Mouse (Mus musculus): ENCODE results near the gene Adam12. TPM values are rescaled to one million over a fixed set of nuclear protein-coding genes. Genes with fewer than 3 reads are reported as not detected.

Adam12 gene
- total RNA-seq, 2 experiments from 2014 or later, result 14.3 to 15.3 TPM

DNA sequence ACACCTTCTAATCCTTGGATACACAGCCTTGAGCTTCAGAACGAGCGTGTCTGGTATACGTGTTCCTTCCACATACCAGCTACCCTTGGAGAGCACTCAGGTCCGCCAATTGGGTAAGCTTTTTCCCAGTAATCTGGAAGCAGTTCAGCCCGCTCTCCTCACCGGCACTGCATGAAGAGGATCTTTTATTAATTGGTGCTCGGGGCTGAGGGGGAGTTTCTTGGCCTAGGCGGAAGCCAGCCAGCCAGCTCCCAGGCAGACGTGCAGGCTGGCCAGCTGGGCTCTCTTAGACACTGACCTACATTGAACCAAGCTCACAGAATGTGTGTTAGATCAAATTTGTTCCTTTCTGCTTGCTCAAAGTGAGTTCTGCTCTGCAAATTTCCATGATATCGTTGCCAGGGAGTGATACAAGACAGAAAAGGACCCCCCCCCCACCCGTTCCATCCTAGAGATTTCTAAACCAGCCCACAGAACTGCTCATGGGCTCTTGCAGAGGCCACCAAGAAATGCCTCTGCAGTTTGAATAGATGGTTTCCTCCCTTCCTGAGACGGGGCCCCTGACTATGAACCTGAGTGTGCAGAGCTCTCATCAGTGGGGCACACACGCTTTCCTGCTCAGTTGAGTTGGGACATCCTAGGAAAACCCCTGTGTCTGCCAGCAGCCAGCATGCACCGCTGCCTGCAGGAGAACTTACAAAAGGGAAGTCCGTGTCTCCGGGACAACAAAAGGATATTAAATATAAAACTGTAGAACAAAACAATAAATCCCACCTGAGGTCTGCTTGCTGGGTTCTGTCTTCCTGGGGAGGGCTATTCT, 205.5 kb downstream of the Adam12 start:
- intact Hi-C loops (cut with DNase I), result no loop called here
- DNase-seq, result peak; percentile 75

DNA sequence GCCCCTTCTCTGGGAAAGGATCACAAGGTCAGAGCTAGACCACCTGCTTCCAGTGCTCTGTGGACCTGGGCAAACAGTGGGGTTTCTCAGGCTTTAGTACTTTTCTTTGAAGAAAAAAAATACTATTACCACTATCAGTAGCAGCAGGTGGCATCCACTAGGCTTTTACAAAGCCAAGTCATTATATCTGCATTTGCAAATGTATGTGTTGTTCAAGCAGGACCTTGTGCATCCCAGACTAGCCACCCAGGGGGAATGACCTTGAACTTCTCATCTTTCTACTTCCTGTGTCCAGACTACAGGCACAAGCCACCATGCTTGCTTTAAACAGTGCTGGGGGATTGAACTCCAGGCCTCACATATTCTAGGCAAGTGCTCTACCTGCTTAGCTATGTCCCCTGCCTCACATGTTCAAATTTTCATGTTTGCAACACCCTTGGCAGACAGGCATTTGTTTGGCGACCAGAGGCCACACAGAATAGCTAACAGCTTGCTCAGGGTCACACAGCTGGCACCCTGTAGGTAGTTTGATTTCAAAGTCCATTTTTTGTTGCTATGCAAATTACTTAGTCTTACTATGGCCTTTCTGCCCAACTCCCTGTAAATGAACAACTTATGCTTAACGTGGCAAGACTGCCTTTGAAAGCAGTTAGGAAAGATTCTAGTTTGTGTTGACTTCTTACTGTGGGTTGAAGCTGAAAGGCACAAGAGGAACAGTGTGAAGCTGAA, 209.6 kb downstream of the Adam12 start:
- DNase-seq, result no peak
- intact Hi-C loops (cut with DNase I), result no loop called here

DNA sequence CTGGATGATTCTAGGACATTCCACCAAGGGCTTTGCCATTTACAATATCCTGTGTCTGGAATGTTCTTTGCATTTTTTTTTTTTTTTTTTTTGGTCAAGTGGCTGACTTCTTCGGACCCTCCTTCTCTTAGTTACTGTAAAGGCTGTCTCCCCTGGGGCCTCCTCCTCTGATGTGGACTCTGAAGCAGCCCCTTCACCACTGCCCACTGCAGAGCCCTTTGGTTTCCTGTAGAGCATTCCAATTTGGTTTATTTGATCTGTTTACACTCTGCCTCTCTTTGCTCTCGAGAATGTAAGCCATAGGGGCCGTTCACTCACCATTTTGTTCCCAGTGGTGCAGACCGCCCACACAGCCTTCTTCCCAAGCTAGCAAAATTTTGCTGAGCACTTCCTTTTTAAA, 216.7 kb downstream of the Adam12 start:
- intact Hi-C loops (cut with DNase I), result no loop called here
- no peak for DNase-seq

DNA sequence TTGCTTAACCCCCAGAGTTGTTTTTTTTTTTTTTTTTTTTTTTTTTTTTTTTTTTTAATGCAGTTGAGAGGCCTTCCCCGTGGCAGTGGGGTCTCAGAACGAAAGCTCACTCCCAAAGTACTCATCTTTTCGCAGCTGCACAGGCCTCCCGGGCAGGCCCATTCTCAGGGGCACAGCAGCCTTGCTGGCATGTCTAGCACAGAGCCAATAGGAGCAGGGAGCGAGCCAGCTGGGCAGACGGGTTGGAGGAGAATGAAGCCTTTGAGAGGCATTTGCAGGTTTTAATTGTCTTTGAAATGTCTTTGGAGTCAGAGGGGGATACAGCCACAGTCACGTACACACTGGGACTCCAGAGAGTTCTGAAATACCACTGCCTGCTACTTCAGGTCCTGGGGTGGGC, 217.2 kb downstream of the Adam12 start:
- DNase-seq, result peak; percentile 16
- intact Hi-C loops (cut with DNase I), result no loop called here

DNA sequence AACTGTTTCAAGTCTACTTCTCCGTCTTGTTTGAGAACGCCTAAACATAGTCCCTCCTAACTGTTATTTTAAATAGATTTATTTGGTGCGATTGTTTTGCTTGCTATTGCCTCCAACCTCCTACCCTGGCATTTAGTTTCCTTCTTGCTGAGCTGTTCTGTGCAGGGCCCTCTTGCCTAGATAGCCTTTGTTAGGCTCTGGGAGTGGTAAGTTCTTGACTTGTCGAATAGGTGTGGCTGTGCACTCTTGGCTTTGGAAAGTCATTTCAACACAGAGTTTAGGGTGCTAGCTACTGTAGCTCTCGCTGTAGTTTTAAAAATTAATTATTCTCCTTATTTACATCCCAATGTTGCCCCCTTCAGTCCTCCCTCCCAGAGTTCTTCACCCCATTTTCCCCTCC, 222.8 kb downstream of the Adam12 start:
- DNase-seq, result no peak
- intact Hi-C loops (cut with DNase I), result no loop called here

DNA sequence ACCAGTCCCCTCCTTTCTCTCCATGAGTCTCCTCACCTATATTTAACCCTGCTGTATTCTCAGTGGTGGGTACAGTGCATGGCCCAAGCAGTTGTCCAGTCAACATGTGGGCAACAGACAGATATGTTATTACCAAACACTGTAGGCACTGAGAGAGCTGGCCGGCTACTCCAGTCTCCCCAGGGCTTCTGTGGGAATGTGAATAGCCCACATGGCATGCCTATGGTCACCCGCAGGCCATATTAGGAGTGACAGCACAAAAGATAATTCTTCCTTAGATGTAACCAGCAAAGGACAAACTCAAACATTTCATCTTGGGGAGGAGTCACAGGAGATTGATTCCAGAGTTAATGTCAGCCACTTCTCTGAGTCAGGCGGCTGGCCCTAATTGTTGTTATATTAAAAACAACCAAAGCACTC, 224.0 kb downstream of the Adam12 start:
- intact Hi-C loops (cut with DNase I), result no loop called here

DNA sequence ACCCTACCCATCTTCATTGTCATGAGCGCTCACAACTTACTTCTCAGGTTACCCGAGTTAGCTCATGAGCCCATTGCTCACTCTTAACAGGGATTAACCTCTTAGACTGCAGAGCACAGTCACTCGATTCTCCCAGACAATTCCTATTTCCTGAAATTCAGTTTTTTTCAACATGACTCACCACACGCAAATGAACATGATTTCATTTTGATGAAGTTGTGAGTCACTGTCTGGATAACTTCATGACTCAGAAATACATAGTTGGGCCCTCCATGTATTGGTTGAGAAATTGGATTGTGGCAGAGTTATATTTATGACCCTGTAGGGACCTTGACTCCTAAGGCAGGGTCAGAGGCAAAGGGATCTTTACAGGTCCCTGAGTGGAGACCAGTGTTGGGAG, 230.4 kb downstream of the Adam12 start:
- no peak for DNase-seq
- intact Hi-C loops (cut with DNase I), result no loop called here

More for the DNA sequence above, 224.0 kb downstream of the Adam12 start:
- no peak for DNase-seq

DNA sequence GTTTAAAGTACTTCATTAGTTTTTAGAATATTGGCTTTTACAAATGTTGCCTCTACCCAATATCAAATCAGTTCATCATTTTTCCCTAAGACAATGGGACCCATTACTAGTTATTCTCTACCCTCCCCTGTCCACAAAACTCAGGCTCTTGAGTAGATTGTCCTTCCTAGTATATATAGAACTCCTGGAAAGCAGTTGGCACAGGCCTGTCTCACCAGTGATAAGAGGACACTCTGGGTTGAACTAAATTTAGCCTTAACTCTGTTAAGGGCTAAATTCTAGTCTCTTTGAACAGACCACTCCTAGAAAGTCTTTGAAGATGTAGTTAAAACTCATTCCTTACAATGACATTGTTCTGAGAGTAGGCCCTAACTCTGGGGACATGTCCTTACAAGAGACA, 241.0 kb downstream of the Adam12 start:
- DNase-seq, result no peak
- intact Hi-C loops (cut with DNase I), result no loop called here

DNA sequence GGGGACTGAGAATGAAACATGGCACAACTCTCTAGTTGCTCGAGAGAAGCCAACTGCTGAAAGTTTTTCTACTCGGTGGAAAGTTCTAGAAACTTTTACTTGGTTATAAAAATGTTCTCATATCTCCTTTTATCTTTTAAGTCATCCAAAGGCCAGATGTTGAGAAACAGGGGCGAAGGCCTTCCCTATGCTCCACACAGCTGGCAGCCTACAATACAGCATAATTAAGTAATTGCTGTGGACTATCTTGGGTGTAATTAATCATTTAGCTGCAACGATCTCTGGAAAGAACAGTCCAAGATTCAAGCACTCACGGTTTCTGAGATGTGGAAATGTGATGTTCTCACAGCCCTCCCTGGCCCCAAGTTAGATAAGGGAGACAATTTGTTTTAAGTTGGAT, 243.6 kb downstream of the Adam12 start:
- DNase-seq, result no peak

DNA sequence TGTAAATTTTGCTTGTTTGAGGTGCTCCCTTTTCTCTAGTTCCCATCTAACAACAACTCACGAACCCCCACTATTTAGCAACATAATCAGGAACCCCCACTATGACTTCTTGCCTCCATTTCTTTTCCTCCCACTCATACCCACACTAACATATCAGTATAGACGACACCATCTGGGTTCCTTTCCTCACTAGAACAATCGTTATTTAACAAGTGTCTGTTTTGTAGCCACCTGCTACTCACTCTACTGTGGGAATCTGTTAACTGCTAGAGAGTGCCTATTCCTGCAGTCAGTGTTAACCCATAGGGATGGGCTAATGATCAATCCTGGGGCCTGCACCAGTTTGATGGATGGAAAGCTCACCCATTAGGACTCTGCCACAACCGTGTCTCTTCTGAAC, 245.7 kb downstream of the Adam12 start:
- no peak for DNase-seq
- intact Hi-C loops (cut with DNase I), result no loop called here

More for the DNA sequence above, 243.6 kb downstream of the Adam12 start:
- intact Hi-C loops (cut with DNase I), result no loop called here

DNA sequence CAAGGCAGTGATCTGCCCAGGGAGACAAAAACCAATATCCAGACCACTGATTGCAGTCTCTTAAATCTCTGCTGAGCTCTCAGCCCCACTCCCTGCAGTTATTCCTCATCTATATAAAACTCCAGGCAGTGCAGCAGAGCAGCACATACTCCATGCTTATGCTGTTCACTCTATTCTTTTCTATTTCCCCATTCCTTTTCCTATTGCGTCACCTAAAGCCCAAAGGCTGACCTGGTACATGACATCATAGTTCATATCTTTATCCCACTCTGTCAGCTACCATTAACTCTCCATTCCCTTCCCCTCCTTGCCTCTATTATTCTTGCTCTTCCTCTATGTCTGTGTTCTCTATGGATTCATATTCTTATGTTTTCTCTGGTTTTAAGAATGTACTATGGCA, 246.3 kb downstream of the Adam12 start:
- intact Hi-C loops (cut with DNase I), result no loop called here
- no peak for DNase-seq

DNA sequence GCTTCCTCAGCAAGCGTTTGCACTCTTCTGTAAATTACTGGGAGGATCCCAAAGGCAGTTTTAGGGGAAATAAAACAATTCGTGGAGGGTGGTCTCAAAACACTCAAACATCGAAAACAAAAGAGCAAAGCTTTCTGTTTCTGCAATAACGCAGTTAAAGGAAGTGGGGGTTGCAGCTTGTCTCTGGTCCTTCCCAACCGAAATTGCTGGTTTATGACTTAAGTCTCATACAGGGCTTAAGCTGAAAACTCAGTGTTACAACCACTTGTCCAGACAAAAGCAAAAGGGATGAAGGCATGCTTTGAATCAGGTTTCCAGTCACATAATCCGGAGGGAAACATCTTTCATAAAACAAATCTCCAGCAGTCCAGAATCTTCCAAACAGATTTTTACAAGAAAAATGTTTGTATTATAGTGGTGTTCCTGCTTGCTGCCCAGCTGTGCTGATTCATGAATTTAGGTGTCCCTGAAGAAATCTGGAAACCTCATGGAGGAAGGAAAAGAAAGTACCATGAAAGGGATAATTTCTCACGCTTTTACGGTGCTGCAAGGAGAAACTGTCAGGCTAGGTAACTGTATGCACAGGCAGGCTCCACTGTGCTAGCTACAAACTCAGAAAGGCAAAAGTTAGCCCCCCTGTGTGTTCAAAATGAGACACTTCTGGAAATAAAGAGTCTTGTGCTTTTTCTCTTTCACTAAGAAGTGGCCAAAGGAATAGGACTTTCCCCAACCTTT, 255.4 kb downstream of the Adam12 start:
- intact Hi-C loops (cut with DNase I), result no loop called here
- no peak for DNase-seq

DNA sequence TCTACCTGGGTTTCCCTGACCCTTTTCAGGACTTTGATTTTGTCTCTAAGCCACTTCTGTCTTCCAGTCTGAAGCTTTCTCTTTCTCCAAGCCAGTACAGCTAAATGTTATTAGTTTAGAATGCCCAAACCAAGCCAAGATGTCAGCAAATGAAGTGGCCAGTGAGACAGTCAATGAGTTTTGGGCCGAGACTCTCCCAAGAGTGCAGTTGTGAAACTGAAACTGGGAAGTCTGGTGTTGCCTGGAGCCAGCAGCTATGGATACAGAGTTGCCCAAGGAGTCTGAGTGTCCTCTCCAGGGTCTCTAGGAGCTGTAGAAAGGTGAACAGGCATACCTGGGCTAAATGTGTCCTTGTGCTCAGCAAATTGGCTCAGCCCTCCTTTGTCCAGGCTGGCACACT, 260.9 kb downstream of the Adam12 start:
- DNase-seq, result no peak
- intact Hi-C loops (cut with DNase I), result no loop called here

DNA sequence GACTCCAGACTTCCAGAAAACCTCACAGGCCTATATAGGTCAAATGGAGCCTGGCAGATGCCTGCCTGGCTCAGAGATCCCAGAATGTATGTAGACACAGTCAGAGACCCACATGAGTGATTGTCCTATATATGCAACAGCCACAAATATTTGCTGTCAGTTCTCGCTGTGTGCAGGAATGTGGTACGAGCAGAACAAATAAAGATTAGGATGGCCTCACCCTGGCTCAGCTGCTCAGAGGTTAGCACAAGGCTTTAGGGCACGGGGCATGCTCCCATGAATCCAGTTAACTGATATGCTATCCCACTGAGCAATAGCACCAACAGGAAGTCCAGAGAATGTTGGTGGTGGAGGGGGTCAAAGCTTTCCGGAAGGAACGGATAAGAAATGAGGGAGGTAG, 261.5 kb downstream of the Adam12 start:
- no peak for DNase-seq
- intact Hi-C loops (cut with DNase I), result no loop called here

DNA sequence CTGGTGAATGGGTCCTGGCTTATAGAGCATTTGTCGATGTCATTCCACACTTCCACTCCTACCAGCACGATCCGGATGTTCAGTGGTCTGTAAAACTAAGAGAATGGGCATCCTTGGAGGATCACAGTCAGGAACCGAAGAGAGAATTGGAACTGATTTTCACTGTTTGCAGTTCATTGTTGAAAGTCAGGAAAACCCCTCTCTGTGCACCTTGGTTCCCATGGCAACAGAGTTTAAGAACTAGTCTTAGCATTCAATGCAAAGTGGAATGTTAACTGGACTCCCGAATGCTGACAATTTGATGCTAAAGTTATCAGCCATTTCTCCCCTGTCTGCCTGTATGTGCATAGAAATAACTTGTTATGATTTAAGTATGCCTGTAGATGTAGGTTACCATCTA, 264.0 kb downstream of the Adam12 start:
- no peak for DNase-seq
- intact Hi-C loops (cut with DNase I), result no loop called here

DNA sequence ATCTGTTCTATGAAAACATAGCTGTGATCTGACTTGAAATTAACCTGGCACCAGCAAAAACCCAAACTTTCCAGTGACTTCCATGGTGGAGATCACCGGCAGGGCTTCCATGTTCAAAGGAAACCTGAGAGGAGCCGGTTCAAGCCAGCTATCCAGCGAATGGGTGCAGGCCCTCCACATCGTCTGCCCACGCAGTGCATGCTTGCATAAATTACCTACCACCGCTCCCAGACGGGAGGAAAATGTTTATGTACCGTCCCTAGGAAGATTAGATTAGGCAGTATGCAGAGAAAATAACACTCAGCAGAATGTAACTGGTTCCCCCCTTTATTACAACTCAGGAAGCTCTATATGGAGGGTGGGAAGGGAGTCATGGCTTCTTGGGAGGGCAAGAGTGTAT, 268.4 kb downstream of the Adam12 start:
- intact Hi-C loops (cut with DNase I), result no loop called here
- DNase-seq, result no peak

DNA sequence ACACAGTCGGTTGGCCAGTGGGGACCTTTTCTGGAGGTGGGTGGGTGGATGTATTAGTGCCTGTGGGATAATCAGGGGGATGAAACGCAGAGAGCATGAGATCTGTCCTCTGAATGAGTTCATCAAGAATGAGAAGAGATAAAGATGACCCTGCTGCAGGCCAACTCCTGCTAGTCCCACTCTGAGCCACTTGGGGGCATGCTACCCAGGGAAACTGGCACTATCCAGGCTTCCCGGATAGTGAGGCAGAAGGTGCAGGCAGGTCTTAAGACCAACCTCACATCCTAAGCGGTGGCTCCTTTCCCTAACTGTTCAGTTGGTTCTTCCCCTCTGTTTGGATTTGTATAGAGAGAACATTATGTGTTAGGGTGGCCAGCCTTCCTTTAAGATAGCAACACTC, 272.7 kb downstream of the Adam12 start:
- peak; percentile 45 for DNase-seq
- intact Hi-C loops (cut with DNase I), result no loop called here

DNA sequence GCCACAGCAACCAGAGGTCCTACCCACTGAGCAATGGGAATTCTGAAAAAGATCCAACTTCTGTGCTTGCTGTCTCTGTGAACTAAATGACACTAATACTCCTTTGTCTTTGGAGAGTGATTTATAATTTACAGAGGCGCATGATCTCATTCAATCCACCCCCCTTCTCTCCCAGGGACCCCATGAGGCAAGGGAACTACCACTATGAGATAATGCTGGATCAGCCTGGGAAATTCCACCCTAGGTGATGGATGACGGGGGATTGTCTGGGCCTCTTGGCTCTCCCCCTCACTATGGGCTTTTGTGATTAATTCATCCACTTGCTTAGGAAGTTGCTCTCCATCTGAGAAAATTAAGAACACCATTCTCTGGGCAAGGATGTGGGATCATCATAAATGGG, 274.1 kb downstream of the Adam12 start:
- DNase-seq, result no peak
- intact Hi-C loops (cut with DNase I), result no loop called here

DNA sequence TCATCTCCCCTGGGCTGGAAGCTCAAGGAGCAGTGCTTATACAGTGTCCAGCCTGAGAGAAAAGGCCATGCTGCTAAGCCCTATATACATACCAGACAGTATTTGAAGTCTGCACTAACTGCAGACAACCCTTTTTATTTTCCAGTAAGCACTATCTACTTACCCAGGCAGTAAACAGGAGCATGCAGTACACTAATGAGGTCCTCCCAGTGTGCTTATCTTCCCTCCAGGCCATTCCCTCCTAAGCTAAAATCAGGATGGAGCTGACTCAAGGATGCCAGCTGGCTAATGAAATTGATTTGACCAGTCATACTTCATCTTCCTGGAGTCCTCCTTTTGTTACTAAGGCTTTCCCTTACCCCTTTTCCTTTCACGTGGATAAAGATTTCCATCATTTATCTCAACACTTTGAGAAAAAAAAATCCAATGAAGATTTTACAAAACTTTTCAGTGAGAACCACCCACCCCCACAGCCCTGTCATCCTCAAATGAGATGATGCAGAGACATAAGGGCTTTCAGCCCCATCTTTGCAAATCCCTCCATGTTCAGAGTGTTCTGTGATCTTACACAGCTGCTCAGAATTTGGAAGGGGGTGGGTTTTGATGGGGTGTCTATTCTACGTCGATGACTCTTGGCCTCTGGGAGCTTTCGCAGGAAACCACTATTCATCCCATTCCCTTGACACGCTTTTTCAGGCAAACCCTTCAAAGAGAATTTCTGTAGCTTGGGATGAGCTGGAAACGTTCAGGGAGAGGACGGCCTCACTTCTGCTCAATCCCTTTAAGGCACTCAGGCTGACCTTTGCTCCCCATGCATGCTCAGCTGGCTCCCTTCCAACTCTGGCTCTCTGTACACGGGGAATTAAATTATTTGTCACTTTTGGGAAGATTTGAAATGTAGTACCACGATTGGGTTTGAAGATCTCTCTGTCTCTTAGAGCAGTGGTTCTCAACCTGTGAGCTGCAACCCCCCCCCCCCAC, 277.5 kb downstream of the Adam12 start:
- intact Hi-C loops (cut with DNase I), result no loop called here
- DNase-seq, result no peak

DNA sequence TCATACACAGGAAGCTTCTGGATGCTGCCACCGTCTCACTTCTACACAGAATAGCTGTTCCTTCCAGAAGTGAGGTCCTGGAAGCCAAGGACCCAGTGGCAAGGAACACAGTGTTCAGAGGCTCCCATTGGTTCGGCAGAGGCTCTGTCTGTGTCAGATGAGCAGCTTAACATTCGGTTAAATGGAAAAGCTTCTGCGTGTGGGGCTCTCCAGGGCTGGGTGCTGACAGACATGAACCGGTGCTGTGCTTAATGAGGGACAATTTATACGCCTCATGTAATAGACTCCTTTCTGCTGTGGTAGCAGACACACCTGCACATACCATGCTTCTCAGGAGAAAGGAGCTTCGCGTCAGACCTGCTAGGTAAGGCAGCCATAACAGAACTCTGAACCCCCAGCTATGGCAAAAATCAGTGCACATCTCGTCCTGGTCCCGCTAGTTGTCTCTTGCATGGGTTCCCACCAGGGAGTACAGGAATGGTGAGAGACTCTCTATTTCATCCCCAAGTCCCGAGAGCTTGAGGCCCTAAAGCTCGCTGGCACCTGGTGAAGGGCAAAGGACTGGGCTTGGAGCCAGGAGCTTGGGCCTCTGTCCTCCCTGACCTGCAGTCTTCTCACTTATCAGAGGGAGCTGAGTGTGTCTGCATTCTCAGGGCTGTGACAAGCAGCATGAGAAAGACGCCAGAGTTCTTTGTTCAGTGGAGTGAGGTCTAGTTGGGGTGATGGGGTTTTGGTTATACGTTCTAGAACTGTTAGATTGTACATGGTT, 280.0 kb downstream of the Adam12 start:
- no peak for DNase-seq
- intact Hi-C loops (cut with DNase I), result no loop called here
